Mouse (Mus musculus) brain, adult 2 months (tissue): ENCODE measurements around the gene Actb.
A peak's percentile ranks its signal among the peaks of the same experiment; 100 is the strongest.

Source experiments
- DNase-seq: peaks from one replicate; pipeline ENCODE4 v3.0.0; 2011; ENCODE audit warnings: low read depth, low spot score

Gene Actb

GRCm38 (mm10) chr5:142906532-142907047 lies at the start of gene Actb:
Gene Actb, minus strand, starts transcription at chr5:142906754.
- peak; percentile 98 for DNase-seq

- DNase-seq, result peak; percentile 86
Observed at GRCm38 (mm10) chr5:142953641-142954040, 47.1 kb upstream of the Actb start.

GRCm38 (mm10) chr5:142950405-142950804 lies 43.9 kb upstream of the Actb start:
- peak; percentile 64 for DNase-seq

- no peak for DNase-seq
Observed at GRCm38 (mm10) chr5:142949580-142949979, 43.0 kb upstream of the Actb start.

- DNase-seq, result no peak
Observed at GRCm38 (mm10) chr5:142947460-142947859, 40.9 kb upstream of the Actb start.

GRCm38 (mm10) chr5:142944979-142945682 lies 38.6 kb upstream of the Actb start:
- no peak for DNase-seq

GRCm38 (mm10) chr5:142940393-142940792 lies 33.8 kb upstream of the Actb start:
- no peak for DNase-seq

GRCm38 (mm10) chr5:142937956-142938727 lies 31.6 kb upstream of the Actb start:
- DNase-seq, result peak; percentile 54

- DNase-seq, result peak; percentile 75
Observed at GRCm38 (mm10) chr5:142936336-142936719, 29.8 kb upstream of the Actb start.

- peak; percentile 94 for DNase-seq
Observed at GRCm38 (mm10) chr5:142935642-142936335, 29.2 kb upstream of the Actb start.

GRCm38 (mm10) chr5:142932731-142933130 lies 26.2 kb upstream of the Actb start:
- peak; percentile 47 for DNase-seq

- DNase-seq, result peak; percentile 87
Observed at GRCm38 (mm10) chr5:142932084-142932685, 25.6 kb upstream of the Actb start.

GRCm38 (mm10) chr5:142931241-142931745 lies 24.7 kb upstream of the Actb start:
- no peak for DNase-seq

GRCm38 (mm10) chr5:142929400-142929752 lies 22.8 kb upstream of the Actb start:
- DNase-seq, result peak; percentile 20

GRCm38 (mm10) chr5:142928749-142929399 lies 22.3 kb upstream of the Actb start:
- DNase-seq, result peak; percentile 69

- DNase-seq, result no peak
Observed at GRCm38 (mm10) chr5:142927341-142927930, 20.9 kb upstream of the Actb start.

- no peak for DNase-seq
Observed at GRCm38 (mm10) chr5:142926940-142927228, 20.3 kb upstream of the Actb start.

GRCm38 (mm10) chr5:142926204-142926939 lies 19.8 kb upstream of the Actb start:
- DNase-seq, result no peak

- no peak for DNase-seq
Observed at GRCm38 (mm10) chr5:142924336-142924959, 17.9 kb upstream of the Actb start.

- DNase-seq, result no peak
Observed at GRCm38 (mm10) chr5:142923781-142924180, 17.2 kb upstream of the Actb start.
